Mouse (Mus musculus) urinary bladder, postnatal 36 days (tissue): Measurements from ENCODE around the gene Glrx5.

ENCODE experiments used
- DNase-seq, 2 experiments: peaks; one replicate each; pipeline ENCODE4 v3.0.0; 2022; ENCODE audit warnings: low spot score in 2 of 2, mixed read lengths in 1 of 2

The Glrx5 gene

DNA sequence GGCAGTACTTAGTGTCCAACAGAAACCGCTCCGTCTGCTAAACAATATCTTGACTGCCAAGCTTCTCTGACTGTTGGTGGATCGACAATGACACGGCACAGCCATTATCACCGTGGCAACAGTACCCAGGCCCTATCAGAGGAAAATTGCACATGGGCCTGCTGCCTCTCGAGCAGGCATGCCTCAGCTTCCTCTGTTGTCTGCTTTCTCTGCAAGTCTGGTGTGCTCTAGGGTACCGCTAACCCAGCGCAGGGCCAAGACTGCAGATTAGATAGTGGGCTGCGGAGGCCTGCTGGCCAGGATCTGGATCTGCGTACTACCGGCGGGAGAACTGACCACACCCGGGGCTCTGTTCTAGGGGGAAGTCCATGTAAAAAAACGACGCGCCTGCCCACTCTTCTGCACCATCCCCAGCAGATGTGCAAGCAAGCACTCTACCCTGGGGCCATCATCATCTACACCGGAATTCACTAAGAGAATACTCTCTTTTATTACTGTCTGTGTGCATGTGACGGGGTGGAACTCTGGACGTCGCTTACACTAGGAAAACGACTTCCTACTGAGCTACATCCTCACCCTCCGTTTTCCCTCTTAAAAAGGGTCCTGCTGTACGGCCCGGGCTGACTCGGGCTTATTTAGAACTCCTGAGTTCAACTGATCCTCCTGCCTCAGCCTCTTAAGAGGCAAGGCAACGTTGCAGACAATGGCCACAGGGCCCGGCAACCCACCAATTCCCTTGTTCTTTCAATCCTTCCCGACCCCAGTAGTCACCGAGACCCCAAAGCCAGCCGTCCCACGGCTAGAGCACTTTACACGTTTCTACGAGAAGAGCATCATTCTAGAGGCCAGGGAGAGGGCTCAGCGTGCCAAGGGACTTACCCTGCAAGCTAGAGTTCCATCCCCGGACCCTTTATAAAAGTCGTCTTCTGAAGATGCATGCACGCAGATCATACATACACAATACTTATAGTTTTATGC, 1.1 kb upstream of the Glrx5 start:
- DNase-seq, result no peak

DNA sequence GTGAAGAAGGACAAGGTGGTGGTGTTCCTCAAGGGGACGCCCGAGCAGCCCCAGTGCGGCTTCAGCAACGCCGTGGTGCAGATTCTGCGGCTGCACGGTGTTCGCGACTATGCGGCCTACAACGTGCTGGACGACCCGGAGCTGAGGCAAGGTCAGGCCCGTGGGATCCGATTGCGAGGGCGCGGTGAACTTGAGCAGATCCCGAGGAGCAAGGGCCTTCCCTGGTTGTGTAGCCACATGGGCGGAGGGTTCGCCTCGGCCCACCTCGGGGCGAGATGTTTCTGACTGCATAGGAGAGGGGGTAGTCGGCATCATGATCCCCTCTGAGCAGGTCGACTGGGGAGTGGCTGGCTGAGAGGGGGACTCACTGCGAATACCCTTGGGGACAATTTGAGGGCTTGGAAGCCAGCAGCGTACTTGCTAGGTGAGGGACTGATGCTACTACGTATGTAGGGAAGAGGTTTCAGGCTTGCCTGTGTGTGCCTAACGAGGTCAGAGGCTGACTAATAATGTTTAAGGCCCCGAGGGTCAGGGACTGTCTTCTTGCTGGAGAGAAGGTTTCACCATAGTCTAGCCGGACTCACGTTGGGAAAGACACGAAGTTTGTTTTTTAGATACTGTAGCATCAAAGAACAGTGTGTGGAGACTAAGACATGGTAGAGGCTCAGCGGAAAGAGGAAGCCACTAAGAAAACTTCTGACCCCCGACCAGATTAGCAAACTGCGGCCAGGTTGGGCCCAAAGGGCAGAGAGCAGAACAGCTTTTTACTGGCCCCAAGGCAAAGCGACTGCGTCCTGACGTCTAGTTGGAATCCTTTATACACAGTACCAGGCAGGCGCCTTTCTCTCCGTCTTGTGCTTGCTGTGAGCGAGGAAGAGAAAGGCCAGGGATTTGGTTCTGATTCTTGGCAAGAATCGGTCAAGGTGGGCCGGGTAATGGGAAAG, 616 bp downstream of the Glrx5 start:
- no peak for DNase-seq

DNA sequence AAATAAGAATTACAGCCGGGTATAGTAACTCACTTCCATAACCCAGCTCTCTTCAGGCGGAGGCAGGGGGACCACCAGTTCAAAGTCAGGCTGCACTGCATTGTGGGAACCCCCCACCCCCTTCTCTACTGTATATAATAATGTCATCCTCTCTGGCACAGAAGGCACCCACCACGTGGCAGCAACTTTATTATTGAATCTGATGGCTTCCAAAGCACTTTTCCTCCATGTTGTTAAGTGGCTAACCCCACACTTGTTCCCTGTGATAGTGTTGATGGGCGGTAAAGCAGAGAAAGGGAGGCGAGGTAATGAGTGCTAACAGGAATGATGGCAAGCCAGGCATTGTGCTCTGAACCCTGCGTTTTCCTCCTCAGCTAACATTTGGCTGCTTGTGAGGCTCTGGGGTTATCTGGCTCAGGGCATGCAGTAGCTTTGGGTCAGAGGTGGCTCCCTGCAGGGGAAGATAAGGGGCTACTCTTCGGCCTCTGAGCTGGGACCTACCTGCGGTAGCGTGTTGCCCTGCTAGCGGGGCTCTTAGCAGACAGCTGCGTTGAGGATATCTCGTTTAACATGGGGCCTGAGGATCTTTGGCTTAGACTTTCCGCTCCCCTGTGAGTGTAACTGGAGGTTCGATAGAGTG, 1.8 kb downstream of the Glrx5 start:
- DNase-seq, result no peak

DNA sequence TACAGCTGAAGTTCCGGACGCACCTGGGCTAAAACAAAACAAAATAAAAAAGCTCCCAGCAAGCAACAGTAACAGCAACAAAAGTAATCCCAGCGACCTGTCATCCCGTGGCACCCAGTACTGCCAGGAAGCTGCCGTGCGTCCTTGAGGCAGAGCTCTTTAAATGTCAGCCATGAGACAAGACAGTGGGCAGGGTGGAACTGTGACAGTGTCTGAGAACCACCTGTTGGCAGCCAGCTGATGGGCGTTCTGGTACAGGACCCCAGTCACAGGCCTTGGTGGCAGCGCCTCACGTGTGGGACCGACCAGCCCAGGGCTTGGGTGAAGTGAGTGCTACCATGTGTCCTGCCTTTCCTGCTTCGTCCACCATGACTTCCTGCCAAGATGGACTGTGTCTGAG, 5.7 kb downstream of the Glrx5 start:
- DNase-seq, result no peak

DNA sequence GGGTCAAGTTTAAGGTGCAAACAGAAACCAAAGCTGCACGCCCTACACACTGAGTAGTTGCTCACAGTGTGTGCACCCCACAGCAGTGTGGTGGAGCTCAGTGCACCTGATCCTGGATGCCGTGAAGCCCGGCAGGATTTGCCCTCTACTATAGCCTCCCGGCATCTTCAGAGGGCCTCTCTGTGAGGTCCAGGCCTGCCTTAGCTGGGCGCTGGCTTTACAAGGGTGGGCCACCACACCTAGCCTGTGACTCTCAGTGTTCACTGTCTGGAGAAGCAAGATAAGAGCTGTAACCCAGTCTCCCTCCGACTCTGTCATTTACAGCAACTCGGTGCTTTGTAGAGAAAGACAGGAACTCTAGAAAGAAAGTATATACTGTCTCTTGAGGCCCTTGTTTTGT, 6.4 kb downstream of the Glrx5 start:
- no peak for DNase-seq

DNA sequence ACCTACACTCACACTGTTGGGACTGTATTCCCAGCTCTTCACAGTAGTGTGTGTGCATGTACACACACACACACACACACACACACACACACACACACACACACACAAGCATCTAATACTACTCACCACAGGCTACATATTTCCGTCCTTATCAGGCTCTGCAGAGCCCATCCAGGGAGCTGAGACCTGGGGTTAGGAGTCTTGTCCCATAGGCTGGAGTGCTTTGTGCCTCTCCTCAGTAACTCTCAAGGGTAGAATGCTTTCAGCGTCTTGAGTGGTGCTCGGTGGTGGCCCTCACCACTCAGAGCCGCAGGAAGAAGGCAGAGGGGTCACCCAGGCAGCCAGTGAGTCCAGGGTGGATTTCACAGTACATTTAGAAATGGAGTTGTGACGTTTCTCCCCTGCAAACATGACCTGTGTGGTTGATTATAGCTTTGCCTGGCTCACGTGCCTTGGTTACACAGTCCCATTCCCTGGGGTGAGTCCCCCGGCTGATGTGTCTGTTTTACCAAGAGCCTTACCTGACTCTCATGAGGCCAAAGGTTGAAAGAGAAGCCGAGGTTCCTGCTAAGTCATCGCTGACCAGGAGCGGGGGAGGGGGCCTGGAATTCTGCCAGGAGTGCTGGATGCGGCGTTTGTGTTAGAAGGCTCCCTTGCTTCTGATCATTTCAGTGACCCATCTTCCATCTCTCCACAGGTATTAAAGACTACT, 7.2 kb downstream of the Glrx5 start:
- DNase-seq, result no peak

DNA sequence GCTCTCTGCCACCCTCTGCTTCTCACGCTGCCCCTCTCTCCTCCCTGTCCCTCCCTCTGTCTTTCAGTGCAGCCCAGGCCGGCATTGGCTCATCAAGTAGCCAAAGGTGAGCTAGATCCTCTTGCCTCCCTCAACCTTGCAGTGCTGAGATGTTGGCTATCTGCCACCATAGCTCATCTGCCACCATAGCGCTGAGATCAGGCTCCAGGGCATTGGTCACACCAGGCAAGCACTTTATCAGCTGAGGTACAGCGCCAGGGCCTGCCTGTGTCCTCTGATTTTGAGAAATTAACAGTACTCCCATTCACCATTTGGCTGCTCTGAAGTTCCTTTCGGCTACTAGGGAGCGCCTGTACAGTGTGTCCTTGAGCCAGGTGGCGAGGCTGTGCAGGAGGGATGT, 8.5 kb downstream of the Glrx5 start:
- DNase-seq, result no peak

DNA sequence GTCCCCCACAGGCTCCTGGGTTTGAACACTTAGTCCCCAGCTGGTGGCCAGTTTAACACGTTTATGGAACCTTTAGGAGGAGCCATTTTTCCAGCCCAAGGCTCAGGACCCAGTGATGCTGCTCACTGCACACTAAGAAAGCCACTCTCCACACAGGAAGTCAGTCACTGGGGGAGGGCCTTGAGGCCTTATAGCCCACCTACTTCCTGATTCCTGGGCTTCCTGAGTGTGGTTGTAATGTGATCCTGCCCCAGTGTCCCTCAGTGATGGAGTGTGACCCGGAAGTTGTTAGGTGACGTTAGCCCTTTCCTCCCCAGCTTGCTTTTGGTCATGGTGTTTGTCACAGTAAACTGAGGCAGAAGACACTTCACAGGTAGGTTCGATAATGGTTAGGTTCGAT, 10.6 kb downstream of the Glrx5 start:
- no peak for DNase-seq

DNA sequence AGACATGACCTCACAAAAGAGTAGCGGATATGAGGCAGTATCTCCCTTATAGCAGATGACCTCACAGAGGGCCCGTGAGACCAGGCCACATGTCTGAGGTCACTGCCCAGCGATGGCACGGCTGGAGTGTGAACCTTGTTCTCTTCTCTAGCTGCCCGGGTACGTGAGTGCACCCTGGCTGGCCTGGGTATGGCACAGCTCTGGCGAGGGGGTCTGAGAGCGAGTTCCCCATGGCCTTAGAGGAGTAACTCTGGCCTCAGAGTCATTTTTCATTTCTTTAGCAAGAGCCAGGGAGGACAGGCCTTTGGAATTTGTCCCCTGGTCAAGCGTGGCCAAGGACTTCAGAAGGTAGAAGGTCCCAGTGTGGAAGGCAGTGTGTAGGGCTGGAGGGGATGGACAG, 12.3 kb downstream of the Glrx5 start:
- DNase-seq, result no peak

DNA sequence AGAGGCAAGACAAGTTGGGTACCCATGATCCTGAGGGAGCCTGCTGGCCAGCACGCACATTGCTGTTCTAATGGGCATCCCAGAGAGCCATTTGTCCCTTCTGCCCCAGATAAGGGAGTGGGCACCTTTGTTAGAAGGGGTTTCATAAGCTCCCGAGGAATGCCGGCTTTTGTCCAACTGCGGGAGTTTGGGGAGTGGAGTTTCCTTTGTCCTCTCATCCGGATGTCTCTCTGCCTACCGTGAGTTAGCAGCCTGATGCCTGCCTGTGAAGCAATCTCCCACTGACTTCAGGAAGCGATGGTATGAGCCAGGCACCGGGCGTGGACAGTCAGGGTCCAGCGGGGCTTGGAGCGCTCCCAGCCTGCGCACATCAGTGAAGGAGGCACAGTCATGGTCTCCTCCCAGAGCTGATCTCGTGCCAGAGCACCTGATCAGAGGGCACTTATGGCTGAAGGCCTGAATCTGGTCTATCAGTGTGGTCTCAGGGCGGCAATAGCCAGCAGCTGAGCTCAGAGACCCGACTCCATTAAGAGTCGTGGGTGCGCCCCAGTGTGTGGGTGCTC, 15.9 kb downstream of the Glrx5 start:
- DNase-seq, result no peak

DNA sequence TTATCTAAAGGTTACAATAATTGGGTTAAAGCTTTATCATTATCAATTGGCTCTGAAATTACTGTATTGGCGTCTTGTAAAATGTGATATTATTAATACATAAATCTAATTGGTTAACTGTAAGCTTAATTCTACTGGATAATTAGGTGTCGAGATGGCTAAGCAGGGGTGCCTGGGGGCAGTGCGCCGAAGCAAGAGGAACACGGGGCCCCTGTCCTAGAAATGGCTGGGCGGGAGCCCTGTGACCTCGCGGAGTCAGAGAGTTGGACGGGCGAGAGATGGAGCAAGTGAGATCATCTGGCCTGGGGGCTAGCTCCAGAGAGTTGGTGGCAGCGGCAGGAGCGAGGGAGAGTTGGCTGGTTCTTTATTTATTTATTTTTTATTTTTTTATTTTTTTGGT, 17.3 kb downstream of the Glrx5 start:
- no peak for DNase-seq

DNA sequence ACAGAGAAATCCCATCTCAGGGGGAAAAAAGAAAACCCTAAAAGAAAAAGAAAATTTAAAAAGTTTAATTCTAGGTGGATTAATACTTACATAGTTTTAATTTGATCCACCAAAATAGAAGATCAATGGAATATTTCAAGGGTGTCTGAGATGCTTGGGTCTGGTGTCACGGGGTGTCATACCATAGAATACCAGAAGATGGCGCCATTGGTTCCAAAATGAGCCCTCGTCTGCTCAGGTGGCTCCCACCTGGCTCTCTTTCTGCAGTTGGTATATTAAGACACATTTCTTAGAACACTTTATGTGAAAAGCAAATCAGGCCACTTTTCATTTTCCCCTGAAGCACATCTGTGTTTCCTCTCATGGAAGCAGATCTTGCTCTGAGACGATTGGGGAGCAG, 18.4 kb downstream of the Glrx5 start:
- peak in 1 of 2 experiments; percentile 25 for DNase-seq

DNA sequence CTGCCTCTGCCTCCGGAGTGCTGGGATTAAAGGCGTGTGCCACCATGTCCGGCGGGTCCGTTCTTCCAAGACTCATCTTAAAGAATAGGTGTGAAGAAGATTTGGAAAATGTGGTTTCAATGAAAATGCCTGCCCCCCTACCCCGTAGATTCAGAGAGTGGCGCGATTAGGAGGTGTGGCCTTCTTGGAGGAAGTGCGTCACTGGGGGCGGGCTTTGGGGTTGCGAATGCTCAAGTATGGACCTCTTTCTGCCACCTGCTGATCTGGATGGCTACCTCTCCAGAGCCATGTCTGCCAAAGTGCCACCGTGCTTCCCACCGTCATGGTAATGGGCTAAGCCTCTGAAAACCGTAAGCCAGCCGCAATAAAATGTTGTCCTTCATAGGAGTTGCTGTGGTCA, 21.6 kb downstream of the Glrx5 start:
- DNase-seq, result no peak

DNA sequence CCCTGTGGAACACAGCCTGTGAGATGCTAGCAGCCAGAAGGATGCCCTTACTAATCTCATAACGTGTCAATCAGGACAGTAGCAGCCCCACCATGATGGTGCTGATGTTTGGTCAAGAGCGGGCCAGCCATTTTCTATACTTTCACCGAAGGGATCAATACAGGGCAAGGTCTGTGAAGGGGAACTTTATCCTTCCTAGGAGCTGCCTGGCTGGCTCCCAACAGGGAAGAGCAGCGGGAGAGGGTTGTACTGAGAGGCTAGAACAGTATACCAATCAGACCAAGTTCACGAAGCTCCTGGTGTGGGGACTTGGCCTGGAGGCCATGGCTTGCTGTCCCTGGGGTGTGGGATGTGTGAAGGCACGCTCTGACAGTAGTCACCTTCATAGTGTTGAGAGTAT, 22.8 kb downstream of the Glrx5 start:
- no peak for DNase-seq

DNA sequence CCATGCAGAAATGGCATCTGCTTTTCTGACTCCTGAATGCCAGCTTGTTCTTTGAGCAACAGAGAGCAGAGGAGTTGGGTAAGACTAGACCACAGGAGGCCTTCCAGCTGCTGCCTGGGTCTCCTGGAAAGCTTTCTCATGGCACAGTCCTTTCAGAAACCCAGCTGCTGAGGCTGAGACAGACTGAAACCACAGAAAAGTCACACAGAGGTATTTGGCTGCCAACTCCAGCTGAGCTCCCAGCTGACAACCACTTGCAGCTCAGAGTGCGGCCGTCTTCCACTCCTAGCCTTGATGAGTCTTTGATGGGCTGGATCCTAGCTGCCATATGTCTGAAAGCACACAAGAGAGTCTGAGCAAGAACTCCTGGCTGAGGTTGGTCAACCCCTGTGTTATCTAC, 27.5 kb downstream of the Glrx5 start:
- DNase-seq, result no peak

DNA sequence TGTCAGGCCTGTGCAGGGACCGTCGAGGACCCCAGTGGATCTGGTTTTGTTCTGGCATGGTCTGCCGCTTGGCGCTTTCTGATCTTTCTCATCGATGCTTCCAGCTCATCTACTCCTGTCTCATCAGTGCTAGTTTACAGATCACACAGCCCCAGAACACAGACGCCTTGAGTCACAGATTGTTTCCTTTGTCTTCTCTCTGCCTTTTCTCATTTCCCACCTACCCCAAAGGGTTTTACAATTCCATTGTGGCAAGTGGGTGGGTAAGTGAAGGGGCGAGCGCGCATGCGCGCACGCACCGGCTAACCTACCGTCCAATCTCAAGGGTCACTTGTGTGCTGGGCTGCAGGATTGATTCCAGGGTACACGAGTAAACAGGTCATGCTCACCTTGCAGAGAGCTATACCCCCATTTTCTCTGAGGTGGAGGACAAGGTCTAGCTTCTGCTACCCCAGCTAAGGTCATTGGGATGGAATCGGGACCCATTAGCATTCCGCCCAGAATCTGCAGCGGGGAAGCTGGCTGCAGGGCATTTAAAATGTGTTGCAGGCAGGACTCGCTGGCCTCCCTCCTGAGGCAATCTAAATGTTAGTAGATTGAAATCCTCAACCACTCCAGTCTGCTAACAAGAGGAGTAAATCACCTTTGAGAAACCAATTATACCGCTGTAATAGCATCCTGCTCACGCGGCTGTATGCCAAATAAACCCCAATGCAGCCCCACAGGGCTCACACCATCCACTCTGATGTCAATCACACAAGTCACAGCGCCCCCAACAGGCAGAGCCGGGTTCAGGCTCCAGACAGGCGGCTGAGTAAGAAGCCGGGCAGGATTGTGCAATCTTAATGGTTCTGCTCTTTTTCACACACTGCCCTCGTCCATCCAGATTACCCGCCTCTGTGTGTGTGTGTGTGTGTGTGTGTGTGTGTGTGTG, 31.0 kb downstream of the Glrx5 start:
- DNase-seq, result no peak

DNA sequence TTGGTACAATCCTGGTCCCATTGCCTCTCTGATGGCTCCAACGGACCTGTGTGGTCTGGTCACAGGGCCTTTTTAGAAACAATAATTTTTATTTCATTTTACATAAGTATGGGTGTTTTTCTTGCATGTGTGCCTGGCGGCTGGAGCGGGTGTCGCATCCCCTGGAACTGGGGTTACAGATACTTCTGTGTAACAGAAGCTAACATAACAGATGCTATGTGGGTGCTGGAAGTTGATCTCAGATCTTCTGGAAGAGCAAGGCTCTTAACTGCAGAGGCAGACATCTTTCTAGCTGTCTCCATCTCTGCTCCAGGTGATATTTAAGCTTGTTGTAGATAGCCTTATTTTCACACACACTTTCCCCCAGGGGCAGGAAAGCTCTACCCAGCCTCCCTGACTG, 31.7 kb downstream of the Glrx5 start:
- no peak for DNase-seq

DNA sequence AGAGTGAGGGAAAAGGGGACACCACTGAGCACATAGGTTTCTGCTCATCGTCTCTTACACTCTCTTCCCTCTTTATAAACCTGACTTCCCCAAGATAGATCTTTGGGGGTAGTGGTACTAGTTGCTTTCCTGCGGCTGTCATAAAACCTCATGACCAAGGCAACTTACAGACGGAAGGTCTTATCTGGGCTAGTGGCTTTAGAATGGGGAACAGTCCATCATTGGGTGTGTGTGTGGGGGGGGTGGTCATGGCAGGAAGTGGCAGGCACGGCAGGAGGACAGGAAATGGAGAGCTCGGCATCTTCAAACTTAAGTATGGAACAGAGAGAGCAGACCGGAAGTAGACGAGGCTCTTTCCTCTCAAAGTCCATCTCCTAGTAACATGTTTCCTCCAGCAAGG, 32.6 kb downstream of the Glrx5 start:
- no peak for DNase-seq

DNA sequence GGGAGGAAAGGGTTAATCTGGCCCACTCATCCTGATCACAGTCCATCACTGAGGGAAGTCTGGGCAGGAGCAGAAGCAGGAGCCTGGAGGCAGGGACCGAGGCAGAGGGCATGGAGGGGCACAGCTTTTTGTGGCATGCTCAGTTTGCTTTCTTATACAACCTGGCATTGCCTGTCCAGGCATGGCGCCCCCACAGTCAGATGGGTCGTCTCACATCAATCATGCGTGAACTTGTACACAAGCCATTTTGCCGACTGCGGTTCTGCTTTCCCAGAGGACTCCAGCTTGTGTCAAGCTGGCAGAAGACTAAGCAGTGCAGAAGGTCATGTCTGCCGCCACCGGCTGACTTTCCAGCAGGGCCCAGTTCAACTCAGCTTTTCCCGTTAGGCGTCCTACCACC, 34.0 kb downstream of the Glrx5 start:
- no peak for DNase-seq

DNA sequence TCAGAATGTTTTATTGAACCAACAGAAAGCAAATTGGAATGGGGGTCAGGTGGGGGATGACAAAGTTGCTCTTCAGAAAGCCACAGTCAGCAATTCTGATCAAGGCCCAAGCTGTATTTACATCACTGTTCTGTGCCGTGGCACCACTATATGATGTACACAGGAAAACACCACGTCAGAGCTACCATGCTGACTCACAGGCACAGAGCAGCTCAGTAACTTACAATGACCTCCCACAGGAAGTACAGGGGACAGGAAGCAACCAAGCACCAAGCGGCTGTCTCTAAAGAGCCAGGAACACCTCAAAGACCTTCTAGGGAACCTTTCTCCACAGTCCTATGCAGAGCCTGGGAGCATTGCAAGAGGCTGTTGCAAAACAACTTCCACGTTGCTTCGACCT, 36.4 kb downstream of the Glrx5 start:
- no peak for DNase-seq
